Mouse (Mus musculus) left cerebral cortex, postnatal 14 days (tissue): ENCODE measurements at regions not wholly inside any gene's neighbourhood (a gene's known extent, or its start where the extent isn't known, plus 50 kb on each side); places are given as distances from the start of the nearest gene placed in this dataset.
"Not testable (repeated sequence)": the region's sequence is repeated elsewhere in the genome, so short reads cannot be mapped to it uniquely, and the experiment has no call there.

Experiments
- DNase-seq, 2 experiments: peaks; one replicate each; pipeline ENCODE4 v3.0.0; 2021 to 2022; ENCODE audit warnings: low spot score in 2 of 2, mixed read lengths in 1 of 2
- intact Hi-C: fragments of 180-260 bp; cut with DNase I; formaldehyde crosslinking; loops from one replicate; pipeline ENCODE4 v1.15.1; 2025

GRCm38 (mm10) chr14:94363992-94364391, 473.5 kb upstream of the Pcdh9 start:
- no peak for DNase-seq
- intact Hi-C loops = no loop called here

GRCm38 (mm10) chr14:94362838-94363237, 472.4 kb upstream of the Pcdh9 start:
- DNase-seq = no peak
- intact Hi-C loops = no loop called here

GRCm38 (mm10) chr14:94340555-94340954, 450.1 kb upstream of the Pcdh9 start:
- intact Hi-C loops = no loop called here
- DNase-seq = peak in 1 of 2 experiments; percentile 20

- peak in 1 of 2 experiments; percentile 3 for DNase-seq
- intact Hi-C loops = no loop called here
Measured at GRCm38 (mm10) chr14:94309317-94309716, 418.8 kb upstream of the Pcdh9 start.

- intact Hi-C loops, DNase-seq: not testable (repeated sequence)
Measured at GRCm38 (mm10) chr14:94305615-94306014, 415.1 kb upstream of the Pcdh9 start.

- intact Hi-C loops = no loop called here
- DNase-seq = no peak
Measured at GRCm38 (mm10) chr14:94294318-94294717, 403.8 kb upstream of the Pcdh9 start.
